Mouse (Mus musculus): ENCODE measurements around the gene Gm11214. TPM values are rescaled to one million over a fixed set of nuclear protein-coding genes. Genes with fewer than 3 reads are reported as not detected.

The Gm11214 gene
- total RNA-seq (2023) = not detected

GRCm38 (mm10) chr4:63663279-63663678 is at the start of gene Gm11214:
Gene Gm11214 (minus strand): TSS chr4:63663379.

GRCm38 (mm10) chr4:63622378-63622835 is 40.8 kb downstream of the Gm11214 start, which contains the start of gene Tex48:
Gene Tex48 (minus strand): TSS chr4:63622428.

Other genes with a start within 250 kb of the Gm11214 start
- 24.0 TPM for gene Whrn, start 167.4 kb downstream of the Gm11214 start, total RNA-seq (2023)
- 67.0 TPM for gene Atp6v1g1, start 118.6 kb downstream of the Gm11214 start, total RNA-seq (2023)
- gene Tmem268, start 104.6 kb downstream of the Gm11214 start, total RNA-seq (2023) = 26.1 TPM
- gene Gm11213, start 58.1 kb downstream of the Gm11214 start, total RNA-seq (2023) = not detected
- not detected for gene Tex48, start 41.0 kb downstream of the Gm11214 start, total RNA-seq (2023)
- not detected for gene Tnfsf15, start 81.7 kb upstream of the Gm11214 start, total RNA-seq (2023)
- gene Tnfsf8, start 198.0 kb upstream of the Gm11214 start, total RNA-seq (2023) = 9.8 TPM

Data from CD4-positive naive resting alpha-beta T cell, adult 76 days (primary cell).